Mouse (Mus musculus) limb, embryonic 15.5 days (tissue): ENCODE measurements at regions not wholly inside any gene's neighbourhood (a gene's known extent, or its start where the extent isn't known, plus 50 kb on each side); places are given as distances from the start of the nearest gene placed in this dataset.
A peak's percentile ranks its signal among the peaks of the same experiment; 100 is the strongest.

Source experiments
- ATAC-seq: fragments of 200-750 bp; cut with Nextera tagmentation; 2 replicates; pipeline ENCODE4 v1.8.0; 2017; ENCODE audit warnings: low read depth, moderate TSS enrichment; ENCODE audit not compliant: insufficient number of reproducible peaks, low FRiP score, low TSS enrichment
- H3K27ac ChIP-seq: fragments of 300-500 bp; sonication (generic); 2 replicates; pipeline ENCODE4 v1.5.1; 2015; ENCODE audit warnings: moderate library complexity, mild to moderate bottlenecking, inconsistent platforms
- H3K27me3 ChIP-seq: fragments of 300-500 bp; sonication (generic); 2 replicates; pipeline ENCODE4 v1.6.1; 2015; ENCODE audit warnings: inconsistent platforms
- H3K36me3 ChIP-seq: fragments of 300-500 bp; sonication (generic); 2 replicates; pipeline ENCODE4 v1.6.1; 2015; ENCODE audit warnings: inconsistent platforms
- H3K4me1 ChIP-seq: fragments of 300-500 bp; sonication (generic); 2 replicates; pipeline ENCODE4 v1.6.1; 2015; ENCODE audit warnings: inconsistent platforms
- H3K4me2 ChIP-seq: fragments of 300-500 bp; sonication (generic); 2 replicates; pipeline ENCODE4 v1.6.1; 2015; ENCODE audit warnings: mild to moderate bottlenecking, inconsistent platforms
- H3K4me3 ChIP-seq: fragments of 300-500 bp; sonication (generic); 2 replicates; pipeline ENCODE4 v1.5.1; 2015; ENCODE audit warnings: mild to moderate bottlenecking, inconsistent platforms
- H3K9ac ChIP-seq: fragments of 300-500 bp; sonication (generic); 2 replicates; pipeline ENCODE4 v1.6.1; 2015; ENCODE audit warnings: inconsistent platforms
- H3K9me3 ChIP-seq: fragments of 300-500 bp; sonication (generic); 2 replicates; pipeline ENCODE4 v1.6.1; 2016; ENCODE audit warnings: inconsistent platforms
- WGBS: fragments of 180-500 bp; shearing (Covaris S2); methylation state at CpG from one replicate; pipeline ENCODE4 v1.1.7; 2015; 5-methylcytosine and 5-hydroxymethylcytosine counted together

- Histone ChIP-seq H3K36me3 (no peaks in the 10 kb centered on the region), H3K9me3 (no peaks in the 10 kb centered on the region), H3K4me3 (no peak overlapping the region), H3K4me1 (no peaks in the 10 kb centered on the region), H3K4me2 (no peak overlapping the region), H3K27me3 (no peaks in the 10 kb centered on the region), H3K9ac (no peak overlapping the region), H3K27ac (no peak overlapping the region)
- WGBS, result 89% methylated on average over 1 of the region's 1 CpGs
- no peak for ATAC-seq
Observed at GRCm38 (mm10) chr17:83010845-83011244, 204.2 kb upstream of the Pkdcc start.

- no peak overlapping the region for H3K27ac ChIP-seq
- no peak overlapping the region for H3K4me2 ChIP-seq
- no peak for ATAC-seq
- no peaks in the 10 kb centered on the region for H3K9me3 ChIP-seq
- H3K36me3 ChIP-seq, result no peaks in the 10 kb centered on the region
- 63% methylated on average over 2 of the region's 2 CpGs for WGBS
- no peak overlapping the region for H3K9ac ChIP-seq
- peaks cover 12% of the 10 kb centered on the region for H3K4me1 ChIP-seq
- H3K4me3 ChIP-seq, result no peak overlapping the region
- H3K27me3 ChIP-seq, result no peaks in the 10 kb centered on the region
Observed at GRCm38 (mm10) chr17:83015656-83016055, 199.4 kb upstream of the Pkdcc start.

- peaks cover 16% of the 10 kb centered on the region for H3K4me1 ChIP-seq
- H3K36me3 ChIP-seq, result no peaks in the 10 kb centered on the region
- no peaks in the 10 kb centered on the region for H3K9me3 ChIP-seq
- H3K9ac ChIP-seq, result no peak overlapping the region
- no peak overlapping the region for H3K27ac ChIP-seq
- no peak for ATAC-seq
- H3K4me3 ChIP-seq, result no peak overlapping the region
- H3K27me3 ChIP-seq, result no peaks in the 10 kb centered on the region
- WGBS, result 93% methylated on average over 5 of the region's 5 CpGs
- H3K4me2 ChIP-seq, result no peak overlapping the region
Observed at GRCm38 (mm10) chr17:83016936-83017335, 198.2 kb upstream of the Pkdcc start.

- no peak overlapping the region for H3K27ac ChIP-seq
- H3K9me3 ChIP-seq, result no peaks in the 10 kb centered on the region
- WGBS, result 55% methylated on average over 5 of the region's 5 CpGs
- no peak overlapping the region for H3K4me3 ChIP-seq
- peaks cover 16% of the 10 kb centered on the region for H3K4me1 ChIP-seq
- no peak overlapping the region for H3K4me2 ChIP-seq
- peaks cover 10% of the 10 kb centered on the region; the same call in 1 of the 2 replicates for H3K27me3 ChIP-seq
- no peak for ATAC-seq
- H3K36me3 ChIP-seq, result no peaks in the 10 kb centered on the region
- H3K9ac ChIP-seq, result no peak overlapping the region
Observed at GRCm38 (mm10) chr17:83019267-83019666, 195.8 kb upstream of the Pkdcc start.

GRCm38 (mm10) chr17:83020576-83020975 lies 194.5 kb upstream of the Pkdcc start:
- ATAC-seq, result peak; percentile 71
- Histone ChIP-seq H3K4me1 (peaks cover 20% of the 10 kb centered on the region), H3K9ac (no peak overlapping the region), H3K27me3 (peaks cover 10% of the 10 kb centered on the region; the same call in 1 of the 2 replicates), H3K4me2 (no peak overlapping the region), H3K36me3 (no peaks in the 10 kb centered on the region), H3K9me3 (no peaks in the 10 kb centered on the region), H3K4me3 (no peak overlapping the region), H3K27ac (peak overlapping the region; percentile 54; the same call in 1 of the 2 replicates)
- 39% methylated on average over 10 of the region's 10 CpGs for WGBS

- H3K27ac ChIP-seq, result no peak overlapping the region
- H3K9me3 ChIP-seq, result no peaks in the 10 kb centered on the region
- H3K36me3 ChIP-seq, result no peaks in the 10 kb centered on the region
- no peak overlapping the region for H3K4me2 ChIP-seq
- H3K4me1 ChIP-seq, result peaks cover 11% of the 10 kb centered on the region
- peaks cover 10% of the 10 kb centered on the region; the same call in 1 of the 2 replicates for H3K27me3 ChIP-seq
- no peak overlapping the region for H3K9ac ChIP-seq
- H3K4me3 ChIP-seq, result no peak overlapping the region
- WGBS, result 8% methylated on average over 5 of the region's 5 CpGs
- no peak for ATAC-seq
Observed at GRCm38 (mm10) chr17:83025340-83025816, 189.7 kb upstream of the Pkdcc start.

- Histone ChIP-seq H3K9ac (no peak overlapping the region), H3K4me2 (no peak overlapping the region), H3K27ac (peak overlapping the region; percentile 69), H3K4me1 (peaks cover 7% of the 10 kb centered on the region; the same call in 1 of the 2 replicates), H3K27me3 (no peaks in the 10 kb centered on the region), H3K4me3 (no peak overlapping the region), H3K9me3 (no peaks in the 10 kb centered on the region), H3K36me3 (no peaks in the 10 kb centered on the region)
- WGBS, result 39% methylated on average over 6 of the region's 6 CpGs
- ATAC-seq, result peak; percentile 44; the same call in 1 of the 2 replicates
Observed at GRCm38 (mm10) chr17:83034914-83035573, 180.0 kb upstream of the Pkdcc start.

- no peak overlapping the region for H3K4me2 ChIP-seq
- no peak overlapping the region for H3K9ac ChIP-seq
- H3K4me3 ChIP-seq, result no peak overlapping the region
- H3K27me3 ChIP-seq, result no peaks in the 10 kb centered on the region
- H3K9me3 ChIP-seq, result no peaks in the 10 kb centered on the region
- WGBS, result 47% methylated on average over 5 of the region's 5 CpGs
- no peak for ATAC-seq
- peaks cover 7% of the 10 kb centered on the region; the same call in 1 of the 2 replicates for H3K4me1 ChIP-seq
- peak overlapping the region; percentile 69 for H3K27ac ChIP-seq
- no peaks in the 10 kb centered on the region for H3K36me3 ChIP-seq
Observed at GRCm38 (mm10) chr17:83035574-83035918, 179.5 kb upstream of the Pkdcc start.

GRCm38 (mm10) chr17:83039563-83039962 lies 175.5 kb upstream of the Pkdcc start:
- H3K27me3 ChIP-seq, result peaks cover 2% of the 10 kb centered on the region; the same call in 1 of the 2 replicates
- 79% methylated on average over 3 of the region's 3 CpGs for WGBS
- no peak for ATAC-seq
- no peak overlapping the region for H3K4me3 ChIP-seq
- H3K4me2 ChIP-seq, result no peak overlapping the region
- H3K36me3 ChIP-seq, result no peaks in the 10 kb centered on the region
- H3K9ac ChIP-seq, result no peak overlapping the region
- H3K4me1 ChIP-seq, result peaks cover 18% of the 10 kb centered on the region
- H3K27ac ChIP-seq, result no peak overlapping the region
- no peaks in the 10 kb centered on the region for H3K9me3 ChIP-seq

GRCm38 (mm10) chr17:83044515-83044914 lies 170.6 kb upstream of the Pkdcc start:
- H3K4me3 ChIP-seq, result no peak overlapping the region
- no peaks in the 10 kb centered on the region for H3K9me3 ChIP-seq
- 57% methylated on average over 6 of the region's 6 CpGs for WGBS
- H3K9ac ChIP-seq, result no peak overlapping the region
- H3K27ac ChIP-seq, result no peak overlapping the region
- no peaks in the 10 kb centered on the region for H3K36me3 ChIP-seq
- peaks cover 24% of the 10 kb centered on the region; the same call in 1 of the 2 replicates for H3K27me3 ChIP-seq
- ATAC-seq, result no peak
- H3K4me1 ChIP-seq, result peaks cover 11% of the 10 kb centered on the region
- no peak overlapping the region for H3K4me2 ChIP-seq

GRCm38 (mm10) chr17:83049972-83050535 lies 165.0 kb upstream of the Pkdcc start:
- ATAC-seq, result no peak
- Histone ChIP-seq H3K9ac (no peak overlapping the region), H3K27me3 (peaks cover 25% of the 10 kb centered on the region), H3K4me1 (no peaks in the 10 kb centered on the region), H3K9me3 (no peaks in the 10 kb centered on the region), H3K4me3 (no peak overlapping the region), H3K4me2 (no peak overlapping the region), H3K27ac (no peak overlapping the region), H3K36me3 (no peaks in the 10 kb centered on the region)
- WGBS, result 86% methylated on average over 13 of the region's 13 CpGs

GRCm38 (mm10) chr17:83050591-83051197 lies 164.4 kb upstream of the Pkdcc start:
- ATAC-seq, result no peak
- Histone ChIP-seq H3K27me3 (peaks cover 24% of the 10 kb centered on the region), H3K4me3 (no peak overlapping the region), H3K4me2 (no peak overlapping the region), H3K9ac (no peak overlapping the region), H3K36me3 (no peaks in the 10 kb centered on the region), H3K9me3 (no peaks in the 10 kb centered on the region), H3K27ac (no peak overlapping the region), H3K4me1 (no peaks in the 10 kb centered on the region)
- WGBS, result 39% methylated on average over 11 of the region's 11 CpGs
